Mouse (Mus musculus): ENCODE results near the gene Spc25.

Gene Spc25

DNA sequence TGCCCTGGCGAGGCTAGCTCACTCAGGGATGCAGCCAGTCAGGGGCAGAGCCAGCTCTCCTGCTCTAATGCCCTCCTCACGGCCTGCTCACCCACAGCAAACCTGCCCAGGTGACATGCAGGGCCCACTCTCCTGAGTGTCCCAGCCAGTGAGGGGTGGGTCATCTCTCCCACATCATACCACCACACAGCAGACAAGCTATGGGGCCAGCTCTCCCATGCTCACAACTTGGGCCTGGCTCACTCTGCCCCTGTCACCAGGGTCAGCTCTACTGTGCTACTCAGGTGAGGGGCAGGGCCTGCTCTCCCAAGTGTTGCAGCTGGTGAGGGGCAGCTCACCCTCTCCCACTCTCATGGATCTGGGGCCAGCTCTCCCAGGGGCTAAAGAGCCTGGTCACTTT is 18.0 kb downstream of the Spc25 start:
- DNase-seq (ENCODE audit: low spot score in 2 of 2) = no peak

DNA sequence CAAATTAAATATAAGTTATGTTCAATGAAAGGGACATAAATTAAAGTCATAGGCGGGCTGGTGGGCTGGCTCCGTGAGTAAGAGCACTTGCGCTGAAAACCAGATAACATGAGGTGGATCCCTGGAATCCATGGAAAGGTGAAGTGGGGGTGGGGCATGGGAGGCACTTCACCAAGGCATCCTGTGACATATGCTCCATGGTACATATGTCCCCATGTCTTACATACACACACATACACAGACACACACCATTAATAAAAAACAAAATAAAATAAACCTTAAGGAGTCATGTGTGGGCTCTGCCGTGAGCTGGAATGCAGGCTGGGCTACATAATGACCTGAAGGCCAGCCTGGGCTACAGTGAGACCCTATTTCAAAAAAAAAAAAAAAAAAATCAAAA is 26.3 kb downstream of the Spc25 start:
- DNase-seq (ENCODE audit: low spot score in 2 of 2) = no peak

DNA sequence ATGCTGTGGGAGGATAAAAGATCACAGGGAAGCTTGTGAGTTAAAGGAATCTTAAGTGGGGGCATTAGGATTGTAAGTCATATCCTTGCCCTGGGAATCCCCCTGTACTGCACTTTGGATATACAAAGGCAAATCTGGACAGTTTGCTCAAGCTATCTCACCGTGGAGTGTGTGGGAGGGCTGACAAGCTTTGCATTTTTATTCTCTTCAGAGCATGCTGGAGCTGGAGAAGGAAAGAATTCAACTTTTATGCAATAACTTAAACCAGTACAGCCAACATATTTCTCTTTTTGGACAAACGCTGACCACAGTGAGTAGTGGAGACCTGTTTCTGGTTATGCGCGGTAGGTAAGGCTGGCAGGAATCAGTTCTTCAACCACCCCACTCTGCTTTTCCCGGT is 30.7 kb downstream of the Spc25 start:
- DNase-seq (ENCODE audit: low spot score in 2 of 2) = no peak

DNA sequence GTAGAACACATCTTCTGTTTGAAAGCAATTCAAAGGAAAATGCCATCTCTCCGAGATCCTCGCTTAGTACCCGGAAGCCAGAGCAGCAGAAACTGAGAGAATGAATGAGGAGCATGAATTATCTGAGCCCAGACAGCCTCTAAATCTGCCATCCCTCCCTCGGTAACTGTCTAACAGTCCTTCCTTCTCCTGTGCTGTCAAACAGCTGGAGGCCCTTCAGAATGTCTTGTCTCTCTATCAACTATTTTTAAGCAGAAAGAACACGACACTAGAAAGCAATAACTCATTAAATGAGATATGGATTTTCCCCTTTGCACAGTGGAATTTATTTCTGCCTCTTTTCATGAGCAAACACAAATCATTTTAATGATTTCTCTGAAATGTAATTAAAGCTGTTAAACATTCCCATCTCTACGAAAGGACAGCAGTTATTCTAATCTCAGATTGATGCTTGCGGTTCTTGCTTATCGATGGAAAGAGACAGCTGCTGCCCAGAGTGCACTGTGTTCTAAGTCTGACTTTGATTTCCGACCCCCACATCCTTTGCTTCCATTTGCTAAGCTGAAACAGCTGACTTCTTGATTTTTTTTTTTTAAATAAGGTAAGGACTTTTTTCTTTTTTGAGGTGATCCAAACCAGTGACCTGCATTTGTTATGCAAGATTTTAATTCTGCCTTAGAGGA is 35.5 kb downstream of the Spc25 start:
- DNase-seq (ENCODE audit: low spot score in 2 of 2) = no peak

DNA sequence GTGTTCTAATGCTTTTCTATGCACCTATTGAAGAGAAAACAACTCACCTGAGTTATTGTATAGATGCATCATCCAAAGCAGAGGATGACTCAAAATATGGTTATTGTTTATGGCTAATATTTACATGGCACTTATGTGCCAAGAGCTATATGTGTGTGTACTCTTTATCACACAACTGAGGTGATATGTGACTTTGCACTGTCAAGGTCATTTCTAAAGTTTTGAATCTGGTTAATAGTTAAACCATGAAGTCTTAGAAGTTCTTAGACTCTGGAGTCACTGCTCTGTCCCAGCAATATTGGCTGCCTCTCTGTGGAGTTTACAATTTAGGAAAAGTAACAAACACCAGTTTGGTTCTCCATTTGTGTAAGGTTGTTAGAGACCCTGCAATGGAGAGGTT is 47.1 kb downstream of the Spc25 start:
- no peak for DNase-seq (ENCODE audit: low spot score in 2 of 2)

DNA sequence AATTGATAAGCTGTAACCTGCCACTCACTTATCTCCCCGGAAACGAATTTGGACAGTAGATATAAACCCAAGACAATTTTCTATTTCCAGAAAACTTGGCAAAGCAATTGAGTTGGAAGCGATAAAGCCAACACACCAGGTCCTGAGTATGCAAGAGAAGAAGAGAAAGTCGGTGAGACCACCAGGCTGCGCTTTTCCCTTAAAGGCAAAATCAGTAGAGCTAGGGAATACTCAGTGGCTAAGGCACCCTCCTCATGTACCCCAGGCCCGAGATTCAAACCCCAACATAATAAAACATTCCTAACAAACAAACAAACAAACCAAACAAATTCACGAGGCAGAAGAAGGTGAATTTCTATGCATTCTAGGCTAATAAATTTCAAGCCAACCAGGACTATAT is 49.7 kb downstream of the Spc25 start:
- no peak for DNase-seq (ENCODE audit: low spot score in 2 of 2)

DNA sequence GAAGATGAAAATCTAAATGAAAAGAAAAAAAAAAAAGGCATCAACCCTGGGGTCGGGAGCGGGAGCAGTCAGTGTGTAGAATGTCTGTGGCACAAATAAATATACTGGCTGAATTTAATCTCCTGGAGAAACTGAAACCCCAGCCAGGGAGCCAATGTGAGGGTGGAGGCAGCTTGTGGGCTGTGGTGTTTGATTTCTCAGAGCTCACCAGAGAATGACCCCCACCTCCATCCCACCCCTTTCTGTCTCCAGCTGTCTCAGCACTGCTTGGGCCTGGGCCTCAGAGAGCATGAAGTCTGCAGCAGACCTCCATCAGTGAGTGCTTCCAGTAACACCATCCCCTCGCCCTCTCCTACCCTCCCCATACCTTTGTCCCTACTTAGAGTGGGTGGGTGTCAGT is 50.1 kb downstream of the Spc25 start:
- DNase-seq (ENCODE audit: low spot score in 2 of 2) = no peak

DNA sequence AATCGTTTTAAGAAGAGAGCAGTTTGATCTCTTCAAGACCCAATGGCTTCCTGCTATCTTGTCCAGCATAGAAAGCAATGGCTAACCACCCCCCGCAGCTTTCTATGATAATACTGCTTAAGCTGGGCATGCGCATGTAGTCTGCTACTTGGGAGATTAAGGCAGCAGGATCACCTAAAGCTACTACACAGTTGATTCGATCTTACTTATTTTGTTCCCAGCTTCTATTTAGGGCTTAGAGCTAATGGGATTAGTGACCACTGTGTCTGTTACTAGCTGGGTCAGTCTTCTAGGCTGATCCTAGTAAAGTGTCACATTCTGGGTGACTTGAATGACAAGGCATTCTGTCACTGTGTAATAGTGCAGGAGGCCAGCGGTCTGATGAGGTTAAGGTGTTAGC is 55.2 kb downstream of the Spc25 start:
- no peak for DNase-seq (ENCODE audit: low spot score in 2 of 2)

DNA sequence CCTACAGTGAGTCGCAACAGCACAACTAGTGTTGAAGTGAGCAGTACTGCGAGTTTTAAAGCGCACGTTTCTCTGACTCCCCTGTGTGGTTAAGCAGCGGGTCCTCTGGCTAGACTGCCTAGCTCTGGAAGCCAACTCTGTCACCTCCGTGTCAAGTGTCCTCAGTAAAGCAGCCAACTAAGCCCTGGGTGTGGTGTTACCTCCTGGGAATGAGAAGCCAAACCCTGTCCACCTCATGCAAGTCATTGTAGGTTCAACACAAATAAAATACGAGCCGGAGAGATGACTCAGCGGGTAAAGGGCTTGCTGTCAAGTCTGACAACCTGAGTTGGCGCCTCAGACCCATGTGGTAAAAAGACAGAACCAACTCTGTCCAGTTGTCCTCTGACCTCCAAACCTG is 56.8 kb downstream of the Spc25 start:
- no peak for DNase-seq (ENCODE audit: low spot score in 2 of 2)

DNA sequence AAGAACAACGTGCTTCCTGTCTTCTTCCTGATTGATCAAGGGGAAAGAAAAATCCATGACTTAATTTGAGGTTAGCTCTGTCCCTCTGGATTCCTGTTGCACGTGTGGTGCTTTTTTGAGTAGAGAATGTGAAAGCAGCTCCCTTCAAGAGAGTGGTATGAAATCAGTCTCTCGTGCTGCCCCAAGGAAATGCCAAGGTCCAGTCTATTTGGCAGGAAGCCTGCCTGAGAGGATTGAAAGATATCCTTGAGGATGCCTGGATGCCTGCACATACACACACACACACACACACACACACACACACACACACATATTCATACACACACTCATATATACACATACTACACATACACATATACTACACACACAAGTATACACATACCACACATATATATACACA is 57.3 kb downstream of the Spc25 start:
- DNase-seq (ENCODE audit: low spot score in 2 of 2) = no peak

Measured in thymus, postnatal 10 days (tissue).